17 mouse cellular contexts compared by ENCODE assay signal in the genomic region with DNA sequence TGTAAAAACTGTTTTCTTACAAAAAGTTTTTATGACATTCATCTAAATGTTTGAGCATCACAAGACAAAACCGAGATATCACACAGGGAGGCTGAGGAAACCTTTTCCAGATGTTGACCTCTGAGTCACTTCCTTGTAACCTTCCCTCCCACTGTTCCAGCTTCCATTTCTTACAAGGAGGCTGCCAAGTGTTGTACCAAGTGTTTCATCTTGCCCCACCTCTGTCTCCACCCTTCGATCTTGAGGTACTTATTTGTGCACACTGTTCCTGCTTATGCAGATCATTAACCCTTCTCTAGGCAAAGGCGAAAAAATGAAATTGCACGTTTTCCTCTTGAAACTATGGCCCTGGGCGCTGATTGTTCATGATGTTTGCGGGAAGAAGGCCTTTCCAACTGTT. TPM values are rescaled to one million over a fixed set of nuclear protein-coding genes. Genes with fewer than 3 reads are reported as not detected.
DNase-seq lines count a peak whose midpoint lies in the region; ATAC-seq and TF ChIP-seq lines count a peak whose summit lies in the region.
"Had no signal": no experiment of that assay in that cellular context is flagged by ENCODE, and none has a peak within 500 bp of the region (broad histone marks: within the 10 kb centered on the region; RNA-seq: fewer than 3 reads in every experiment).

No protein-coding gene starts in this region.

- 48% methylated on average over 6 of the region's 6 CpGs for WGBS in heart, adult 2 months
- WGBS in liver, adult 2 months = 75% methylated on average over 6 of the region's 6 CpGs
- WGBS in embryonic facial prominence, embryonic 14.5 days = 56% methylated on average over 6 of the region's 6 CpGs
- WGBS in hindbrain, embryonic 10.5 days = 74% methylated on average over 6 of the region's 6 CpGs

- ATAC-seq in embryonic facial prominence, embryonic 14.5 days (ENCODE audit: low read depth) = no peak
- ATAC-seq: intestine, embryonic 15.5 days had no signal

- TF ChIP-seq POLR2A in heart, adult 2 months (IDR thresholded peaks at IDR 0.05; ENCODE audit: insufficient read depth, low read depth, low read length) = peak; percentile 71
- TF ChIP-seq POLR2A in liver, adult 2 months (IDR thresholded peaks at IDR 0.05; ENCODE audit: extremely low read depth, insufficient read depth, low read length) = no peak

- H3K4me3 ChIP-seq in heart, adult 2 months = peak overlapping the region; percentile 48
- no peak overlapping the region for H3K4me3 ChIP-seq in liver, adult 2 months (ENCODE audit: insufficient read depth, low read depth, low read length)
- H3K4me3 ChIP-seq in embryonic facial prominence, embryonic 14.5 days (ENCODE audit: low read depth, low read length) = no peak overlapping the region
- H3K4me3 ChIP-seq in hindbrain, embryonic 10.5 days = no peak overlapping the region
- H3K4me3 ChIP-seq: erythroblast, embryonic 14.5 days; intestine, embryonic 15.5 days; limb, embryonic 12.5 days had no signal

- H3K27me3 ChIP-seq in heart, adult 2 months (ENCODE audit: control insufficient read depth, insufficient read depth, low read length) = no peaks in the 10 kb centered on the region
- no peaks in the 10 kb centered on the region for H3K27me3 ChIP-seq in liver, adult 2 months (ENCODE audit: control insufficient read depth, insufficient read depth, low read length)
- H3K27me3 ChIP-seq in embryonic facial prominence, embryonic 14.5 days (replicated peaks; ENCODE audit: control insufficient read depth, insufficient read depth, low read length) = no peaks in the 10 kb centered on the region
- no peaks in the 10 kb centered on the region for H3K27me3 ChIP-seq in hindbrain, embryonic 10.5 days (ENCODE audit: insufficient read depth, poor library complexity, severe bottlenecking)
- H3K27me3 ChIP-seq: CH12.LX; intestine, embryonic 15.5 days; limb, embryonic 12.5 days had no signal

- TF ChIP-seq EP300 in heart, adult 2 months (IDR thresholded peaks at IDR 0.05; ENCODE audit: insufficient read depth, low read depth, low read length) = 0 out of 2 replicates have a peak, but pooled peaks have one; percentile 41

- peak overlapping the region; percentile 67 for H3K9ac ChIP-seq in heart, adult 2 months (ENCODE audit: low read depth, low read length)
- no peak overlapping the region for H3K9ac ChIP-seq in liver, adult 2 months (ENCODE audit: low read depth, low read length)
- no peak overlapping the region for H3K9ac ChIP-seq in embryonic facial prominence, embryonic 14.5 days (ENCODE audit: low read depth, low read length)
- H3K9ac ChIP-seq: intestine, embryonic 15.5 days; limb, embryonic 12.5 days had no signal

- intact Hi-C loops in heart, adult 2 months (cut with DNase I) = loop anchor here (1.0 to 5.0 kb wide), 2 partner anchors 23 to 1012 kb away; a partner anchor contains a TSS
- intact Hi-C loops in heart, postnatal 36 days (cut with DNase I) = loop anchor here (1.0 to 10.0 kb wide), 3 partner anchors 23 to 595 kb away; no protein-coding TSS in a partner anchor

- no peaks in the 10 kb centered on the region for H3K79me2 ChIP-seq in heart, adult 2 months (replicated peaks; ENCODE audit: control insufficient read depth, insufficient read depth, low read length)
- H3K79me2 ChIP-seq in liver, adult 2 months (ENCODE audit: control insufficient read depth, insufficient read depth, low read length) = no peaks in the 10 kb centered on the region

- TF ChIP-seq CTCF in heart, adult 2 months (IDR thresholded peaks at IDR 0.05) = no peak
- TF ChIP-seq CTCF in liver, adult 2 months (IDR thresholded peaks at IDR 0.05; ENCODE audit: low read depth, low read length) = no peak

- DNase-seq in heart, adult 2 months = peak in 1 of 2 experiments; percentile 30
- no peak for DNase-seq in heart, postnatal 36 days
- DNase-seq in liver, adult 2 months (ENCODE audit: extremely low read depth, low read depth, low spot score) = no peak
- DNase-seq in liver = no peak
- DNase-seq in embryonic facial prominence, embryonic 14.5 days (ENCODE audit: low spot score) = peak; percentile 2
- peak; percentile 23 for DNase-seq in mesoderm, embryonic 11.5 days (ENCODE audit: low read depth, low spot score)
- DNase-seq in right cerebral cortex, adult 2 months (ENCODE audit: low spot score in 2 of 2) = no peak
- DNase-seq in hindbrain, embryonic 10.5 days (ENCODE audit: low spot score) = no peak
- DNase-seq: adrenal gland, postnatal 14 days; cerebellum, postnatal 36 days; midbrain, embryonic 14.5 days had no signal

- peaks cover 3% of the 10 kb centered on the region; the same call in 1 of the 2 replicates for H3K4me1 ChIP-seq in heart, adult 2 months (ENCODE audit: control insufficient read depth, insufficient read depth, low read length)
- H3K4me1 ChIP-seq in liver, adult 2 months (ENCODE audit: control insufficient read depth, insufficient read depth, low read length) = no peaks in the 10 kb centered on the region
- no peaks in the 10 kb centered on the region for H3K4me1 ChIP-seq in embryonic facial prominence, embryonic 14.5 days (ENCODE audit: control insufficient read depth, insufficient read depth, low read length)
- H3K4me1 ChIP-seq in hindbrain, embryonic 10.5 days (replicated peaks) = no peaks in the 10 kb centered on the region
- H3K4me1 ChIP-seq: intestine, embryonic 15.5 days; limb, embryonic 12.5 days had no signal

- no peaks in the 10 kb centered on the region for H3K9me3 ChIP-seq in embryonic facial prominence, embryonic 14.5 days (ENCODE audit: control insufficient read depth, low read length)
- no peaks in the 10 kb centered on the region for H3K9me3 ChIP-seq in hindbrain, embryonic 10.5 days
- H3K9me3 ChIP-seq: intestine, embryonic 15.5 days; limb, embryonic 12.5 days had no signal

- no peak overlapping the region for H3K4me2 ChIP-seq in embryonic facial prominence, embryonic 14.5 days (ENCODE audit: low read depth, low read length)
- H3K4me2 ChIP-seq: intestine, embryonic 15.5 days; limb, embryonic 12.5 days had no signal

- peaks cover 14% of the 10 kb centered on the region for H3K36me3 ChIP-seq in heart, adult 2 months (ENCODE audit: control insufficient read depth, insufficient read depth, low read length)
- no peaks in the 10 kb centered on the region for H3K36me3 ChIP-seq in liver, adult 2 months (ENCODE audit: control insufficient read depth, insufficient read depth, low read length)
- no peaks in the 10 kb centered on the region for H3K36me3 ChIP-seq in embryonic facial prominence, embryonic 14.5 days (ENCODE audit: control insufficient read depth, insufficient read depth, low read length)
- H3K36me3 ChIP-seq in hindbrain, embryonic 10.5 days = no peaks in the 10 kb centered on the region
- H3K36me3 ChIP-seq: intestine, embryonic 15.5 days; limb, embryonic 12.5 days had no signal

- H3K27ac ChIP-seq in heart, adult 2 months = peak overlapping the region; percentile 90
- peak overlapping the region; percentile 21; the same call in 1 of the 2 replicates for H3K27ac ChIP-seq in liver, adult 2 months (replicated peaks; ENCODE audit: insufficient read depth, low read depth, low read length)
- no peak overlapping the region for H3K27ac ChIP-seq in embryonic facial prominence, embryonic 14.5 days (replicated peaks; ENCODE audit: low read depth, low read length)
- no peak overlapping the region for H3K27ac ChIP-seq in hindbrain, embryonic 10.5 days
- H3K27ac ChIP-seq: intestine, embryonic 15.5 days; limb, embryonic 12.5 days; stomach, postnatal 0 days had no signal

RNA-seq across cellular contexts. Expression of a gene that starts 2.1 kb away (rescaled TPM):
- total RNA-seq in heart, adult 2 months (2021) = 10 to 100 TPM; 10.6 to 12.4 TPM
- 3.4 and 6.9 TPM in 2 replicates for polyA plus RNA-seq in heart, adult 2 months (2012; rRNA removed)
- 10 to 100 TPM in 1 of 2 experiments, 1 to 10 TPM in 1; 9.8 to 11.1 TPM for total RNA-seq in heart, postnatal 36 days (2021)
- 3.2 and 3.5 TPM in 2 replicates for total RNA-seq in liver, adult 2 months (2014; rRNA removed)
- 0.20 and 0.34 TPM in 2 replicates for polyA plus RNA-seq in liver, adult 2 months (2012; rRNA removed)
- polyA plus RNA-seq in embryonic facial prominence, embryonic 14.5 days (2014; fragmentation: Nextera tagmentation; extraction: Ambion mirVana) = 2.7 and 4.3 TPM in 2 replicates
- polyA plus RNA-seq in hindbrain, embryonic 10.5 days (2016; fragmentation: Nextera tagmentation; extraction: Ambion mirVana) = 0.46 and 1.2 TPM in 2 replicates
- total RNA-seq: CH12.LX had no signal
- polyA plus RNA-seq: erythroblast, embryonic 14.5 days had no signal

RNA-seq across cellular contexts. Expression of a gene that starts 41.1 kb away (rescaled TPM):
- under 1 TPM in 1 of 2 experiments, not detected in 1; 0.14 TPM for total RNA-seq in heart, adult 2 months (2021)
- 0.68 and 1.4 TPM in 2 replicates for polyA plus RNA-seq in heart, adult 2 months (2012; rRNA removed)
- under 1 TPM; 0.31 to 0.33 TPM for total RNA-seq in heart, postnatal 36 days (2021)
- total RNA-seq in liver, adult 2 months (2014; rRNA removed) = 2.8 and 2.9 TPM in 2 replicates
- polyA plus RNA-seq in liver, adult 2 months (2012; rRNA removed) = 0.44 and 0.86 TPM in 2 replicates
- polyA plus RNA-seq in embryonic facial prominence, embryonic 14.5 days (2014; fragmentation: Nextera tagmentation; extraction: Ambion mirVana) = 0.17 and 0.24 TPM in 2 replicates
- 0.24 and 0.35 TPM in 2 replicates for polyA plus RNA-seq in hindbrain, embryonic 10.5 days (2016; fragmentation: Nextera tagmentation; extraction: Ambion mirVana)
- total RNA-seq: CH12.LX; layer of hippocampus, postnatal 14 days had no signal
- polyA plus RNA-seq: erythroblast, embryonic 14.5 days had no signal

RNA-seq across cellular contexts. Expression of a gene that starts 52.6 kb away (rescaled TPM):
- 1 to 10 TPM; 1.5 to 5.7 TPM for total RNA-seq in heart, adult 2 months (2021)
- 1.7 and 2.8 TPM in 2 replicates for polyA plus RNA-seq in heart, adult 2 months (2012; rRNA removed)
- 1 to 10 TPM; 1.5 to 1.7 TPM for total RNA-seq in heart, postnatal 36 days (2021)
- 23.2 and 24.2 TPM in 2 replicates for total RNA-seq in liver, adult 2 months (2014; rRNA removed)
- polyA plus RNA-seq in liver, adult 2 months (2012; rRNA removed) = 1.7 and 3.7 TPM in 2 replicates
- 1.6 and 2.2 TPM in 2 replicates for polyA plus RNA-seq in embryonic facial prominence, embryonic 14.5 days (2014; fragmentation: Nextera tagmentation; extraction: Ambion mirVana)
- 13.3 and 18.0 TPM in 2 replicates for polyA plus RNA-seq in hindbrain, embryonic 10.5 days (2016; fragmentation: Nextera tagmentation; extraction: Ambion mirVana)
- total RNA-seq: CH12.LX had no signal
- polyA plus RNA-seq: erythroblast, embryonic 14.5 days had no signal

RNA-seq across cellular contexts. Expression of a gene that starts 57.2 kb away (rescaled TPM):
- total RNA-seq in heart, adult 2 months (2021) = under 1 TPM; 0.07 to 0.21 TPM
- 0.06 TPM in 2 replicates for polyA plus RNA-seq in heart, adult 2 months (2012; rRNA removed)
- total RNA-seq in heart, postnatal 36 days (2021) = under 1 TPM; 0.08 to 0.16 TPM
- 0.07 TPM in 1 of 2 replicates, not detected in the other for total RNA-seq in liver, adult 2 months (2014; rRNA removed)
- not detected in 2 replicates for polyA plus RNA-seq in liver, adult 2 months (2012; rRNA removed)
- 0.06 TPM in 1 of 2 replicates, not detected in the other for polyA plus RNA-seq in embryonic facial prominence, embryonic 14.5 days (2014; fragmentation: Nextera tagmentation; extraction: Ambion mirVana)
- 0.09 TPM in 1 of 2 replicates, not detected in the other for polyA plus RNA-seq in hindbrain, embryonic 10.5 days (2016; fragmentation: Nextera tagmentation; extraction: Ambion mirVana)
- total RNA-seq: adrenal gland, postnatal 14 days; CH12.LX; layer of hippocampus, postnatal 14 days had no signal
- polyA plus RNA-seq: erythroblast, embryonic 14.5 days; limb, embryonic 12.5 days; midbrain, embryonic 14.5 days had no signal

Comparison
In these comparisons a context has a peak if more than half of its experiments do, and no peak if none do; other contexts are left out.
1. DNase-seq: peak in embryonic facial prominence, embryonic 14.5 days (single experiment) and mesoderm, embryonic 11.5 days (single experiment); none in heart, postnatal 36 days (0 of 2), liver, adult 2 months (single experiment), liver (single experiment), right cerebral cortex, adult 2 months (0 of 2) and hindbrain, embryonic 10.5 days (single experiment).
2. H3K27ac ChIP-seq: peak in heart, adult 2 months (single experiment) and liver, adult 2 months (single experiment); none in embryonic facial prominence, embryonic 14.5 days (single experiment) and hindbrain, embryonic 10.5 days (single experiment).